Mouse (Mus musculus) adrenal gland, postnatal 4 days (tissue): ENCODE results near the gene Polr3e. TPM values are rescaled to one million over a fixed set of nuclear protein-coding genes. Genes with fewer than 3 reads are reported as not detected.
"Not testable (repeated sequence)": the region's sequence is repeated elsewhere in the genome, so short reads cannot be mapped to it uniquely, and the experiment has no call there.

Experiments
- DNase-seq, 2 experiments: peaks; one replicate each; pipeline ENCODE4 v3.0.0; 2021 to 2022; ENCODE audit warnings: low spot score in 2 of 2, mixed read lengths in 2 of 2
- total RNA-seq, 2 experiments: library from RNA; stranded (reverse); gene quantifications; 2 replicates each; pipeline ENCODE4 v1.2.3; 2021

Gene Polr3e
- total RNA-seq, 2 experiments from 2014 or later = 31.1 to 32.2 TPM

- no peak for DNase-seq
Measured at GRCm38 (mm10) chr7:120902931-120903330, 14.6 kb upstream of the Polr3e start.

GRCm38 (mm10) chr7:120910172-120910571 lies 7.4 kb upstream of the Polr3e start:
- not testable (repeated sequence) for DNase-seq

GRCm38 (mm10) chr7:120911268-120911667 lies 6.3 kb upstream of the Polr3e start:
- DNase-seq = not testable (repeated sequence)

- DNase-seq = no peak
Measured at GRCm38 (mm10) chr7:120913332-120913731, 4.2 kb upstream of the Polr3e start.

- no peak for DNase-seq
Measured at GRCm38 (mm10) chr7:120916262-120916875, 1.2 kb upstream of the Polr3e start.

GRCm38 (mm10) chr7:120917279-120917591 lies 309 bp upstream of the Polr3e start:
- DNase-seq = no peak

- no peak for DNase-seq
Measured at GRCm38 (mm10) chr7:120918526-120918962, 1.0 kb downstream of the Polr3e start.

GRCm38 (mm10) chr7:120933110-120933509 lies 15.6 kb downstream of the Polr3e start:
- no peak for DNase-seq

GRCm38 (mm10) chr7:120933680-120934195 lies 16.2 kb downstream of the Polr3e start:
- no peak for DNase-seq

GRCm38 (mm10) chr7:120934716-120935115 lies 17.2 kb downstream of the Polr3e start:
- peak in 1 of 2 experiments; percentile 38 for DNase-seq

- no peak for DNase-seq
Measured at GRCm38 (mm10) chr7:120936522-120936921, 19.0 kb downstream of the Polr3e start.

- DNase-seq = no peak
Measured at GRCm38 (mm10) chr7:120938206-120938605, 20.7 kb downstream of the Polr3e start.

- DNase-seq = no peak
Measured at GRCm38 (mm10) chr7:120940343-120940742, 22.8 kb downstream of the Polr3e start.

- no peak for DNase-seq
Measured at GRCm38 (mm10) chr7:120941214-120941613, 23.7 kb downstream of the Polr3e start.

- no peak for DNase-seq
Measured at GRCm38 (mm10) chr7:120942506-120942905, 25.0 kb downstream of the Polr3e start.

- DNase-seq = no peak
Measured at GRCm38 (mm10) chr7:120943936-120944509, 26.5 kb downstream of the Polr3e start.

- DNase-seq = not testable (repeated sequence)
Measured at GRCm38 (mm10) chr7:120953591-120953990, 36.0 kb downstream of the Polr3e start.

- DNase-seq = no peak
Measured at GRCm38 (mm10) chr7:120960116-120960515, 42.6 kb downstream of the Polr3e start.

- DNase-seq = no peak
Measured at GRCm38 (mm10) chr7:120960601-120961000, 43.1 kb downstream of the Polr3e start.

- DNase-seq = no peak
Measured at GRCm38 (mm10) chr7:120961893-120962292, 44.3 kb downstream of the Polr3e start.

GRCm38 (mm10) chr7:120963126-120963525 lies 45.6 kb downstream of the Polr3e start:
- no peak for DNase-seq

- no peak for DNase-seq
Measured at GRCm38 (mm10) chr7:120969221-120969620, 51.7 kb downstream of the Polr3e start.

- DNase-seq = no peak
Measured at GRCm38 (mm10) chr7:120970112-120970511, 52.6 kb downstream of the Polr3e start.
